Mouse (Mus musculus) urinary bladder, postnatal 36 days (tissue): ENCODE data around the gene Actr1a.

ENCODE experiments used
- DNase-seq, 2 experiments: peaks; one replicate each; pipeline ENCODE4 v3.0.0; 2022; ENCODE audit warnings: low spot score in 2 of 2, mixed read lengths in 1 of 2

Gene Actr1a

DNA sequence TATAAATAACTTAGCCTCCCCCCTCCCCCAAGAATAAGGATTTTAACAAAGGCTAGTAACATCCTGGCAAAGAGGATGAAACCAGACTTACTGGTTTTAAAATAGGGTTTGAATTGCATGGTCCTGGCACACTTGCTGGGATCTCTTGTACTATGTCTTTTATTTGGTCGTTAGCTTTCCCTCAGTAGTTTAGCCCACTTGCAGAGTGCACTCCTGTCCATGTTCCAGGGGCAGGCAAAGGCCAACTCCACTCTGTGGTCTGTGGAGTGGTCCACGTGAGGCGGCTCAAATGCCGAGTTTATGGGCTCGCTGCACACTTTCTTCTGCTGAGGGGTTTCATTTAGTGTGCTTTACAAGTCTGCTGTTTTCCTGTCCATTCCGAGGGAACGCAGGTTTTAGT is 4.3 kb upstream of the Actr1a start:
- DNase-seq, result no peak

- no peak for DNase-seq
These were observed 3.8 kb upstream of the Actr1a start for GRCm38 (mm10) chr19:46399372-46399771.

DNA sequence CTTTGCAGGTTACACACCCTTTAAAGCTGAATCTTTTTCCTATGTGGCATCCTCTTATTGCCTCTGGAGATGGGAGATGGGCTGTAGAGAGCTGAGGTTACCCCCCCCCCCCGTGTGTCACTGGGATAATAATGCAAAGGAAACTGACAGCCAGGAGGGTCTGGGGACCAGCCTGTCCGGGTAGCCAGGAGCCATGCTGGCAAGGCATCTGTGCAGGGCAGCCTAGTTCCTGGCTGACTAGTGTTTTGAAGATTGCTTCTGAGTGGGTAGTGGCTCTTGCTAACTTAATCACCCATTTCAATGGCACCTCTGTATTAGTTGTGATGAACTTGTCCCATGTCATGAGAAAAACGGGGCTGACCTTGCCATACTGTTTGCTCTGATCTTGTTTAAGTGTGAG is 2.9 kb upstream of the Actr1a start:
- DNase-seq, result no peak

GRCm38 (mm10) chr19:46397436-46398001 is 2.0 kb upstream of the Actr1a start:
- DNase-seq, result no peak

GRCm38 (mm10) chr19:46396686-46397435 is 1.3 kb upstream of the Actr1a start, which contains the start of gene Sufu:
Gene Sufu (plus strand): TSS chr19:46396896.
- DNase-seq, result peak; percentile 98

GRCm38 (mm10) chr19:46396109-46396508 is 561 bp upstream of the Actr1a start:
- DNase-seq, result no peak

DNA sequence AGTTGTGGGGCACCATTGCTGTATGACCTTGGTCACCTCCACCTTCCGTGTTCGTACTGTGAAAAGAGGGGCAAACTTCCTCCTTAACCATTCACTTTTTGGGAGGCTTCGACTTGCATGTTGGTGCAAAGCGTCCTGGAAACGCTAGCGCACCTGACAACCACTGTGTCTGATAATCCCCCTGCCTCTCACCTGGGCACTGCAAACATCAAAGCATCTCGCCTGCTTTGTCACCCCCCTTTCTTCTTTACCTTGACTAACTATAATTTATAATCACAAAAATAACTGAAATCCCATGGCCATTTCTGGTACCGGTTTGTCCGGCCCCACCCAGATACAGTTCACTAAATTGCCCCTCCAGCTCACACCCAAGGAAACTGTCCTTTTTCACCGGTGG is 838 bp downstream of the Actr1a start:
- DNase-seq, result no peak

- no peak for DNase-seq
These were observed 3.5 kb downstream of the Actr1a start for GRCm38 (mm10) chr19:46392018-46392417.

DNA sequence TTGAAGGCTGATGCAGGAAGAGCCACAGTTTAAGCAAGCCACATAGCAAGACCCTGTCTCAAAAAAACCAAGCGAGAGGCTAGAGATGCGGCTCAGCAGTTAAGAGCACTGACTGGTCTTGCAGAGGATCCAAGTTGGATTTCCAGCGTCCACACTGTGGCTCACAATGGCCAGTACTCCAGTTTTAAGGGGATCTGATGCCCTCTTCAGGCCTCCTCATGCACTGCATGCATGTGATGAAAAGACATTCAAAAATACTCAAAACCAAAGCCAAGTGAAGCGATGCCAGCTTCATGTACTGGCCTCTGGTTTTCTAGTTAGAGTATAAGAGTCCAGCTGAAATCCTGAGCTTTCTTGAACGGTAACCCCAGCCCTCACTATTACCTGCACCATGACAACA is 5.7 kb downstream of the Actr1a start:
- no peak for DNase-seq

GRCm38 (mm10) chr19:46382275-46382674 is 13.3 kb downstream of the Actr1a start:
- DNase-seq, result no peak

DNA sequence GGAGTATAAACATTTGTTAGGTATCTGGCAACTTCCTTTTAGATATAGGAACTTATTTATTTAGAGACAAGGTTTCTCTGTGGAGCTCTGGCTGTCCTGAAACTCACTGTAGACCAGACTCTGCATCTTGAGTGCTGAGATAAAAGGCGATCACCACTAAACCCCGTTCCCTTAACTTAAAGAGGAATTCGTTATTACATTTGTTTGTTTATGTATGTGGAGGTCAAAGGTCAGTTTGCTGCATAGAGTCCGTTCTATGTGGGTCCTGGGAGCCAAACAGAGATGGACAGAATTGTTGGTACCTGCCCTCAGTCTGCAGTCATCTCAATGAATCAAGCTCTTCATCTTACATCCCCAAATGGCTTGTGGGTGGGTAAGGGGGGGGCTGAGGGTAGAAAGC is 19.7 kb downstream of the Actr1a start:
- no peak for DNase-seq

- no peak for DNase-seq
These were observed 20.1 kb downstream of the Actr1a start for GRCm38 (mm10) chr19:46375489-46375888.

GRCm38 (mm10) chr19:46374477-46375088 is 21.0 kb downstream of the Actr1a start:
- DNase-seq, result no peak

GRCm38 (mm10) chr19:46369204-46369603 is 26.3 kb downstream of the Actr1a start:
- DNase-seq, result peak in 1 of 2 experiments; percentile 67

DNA sequence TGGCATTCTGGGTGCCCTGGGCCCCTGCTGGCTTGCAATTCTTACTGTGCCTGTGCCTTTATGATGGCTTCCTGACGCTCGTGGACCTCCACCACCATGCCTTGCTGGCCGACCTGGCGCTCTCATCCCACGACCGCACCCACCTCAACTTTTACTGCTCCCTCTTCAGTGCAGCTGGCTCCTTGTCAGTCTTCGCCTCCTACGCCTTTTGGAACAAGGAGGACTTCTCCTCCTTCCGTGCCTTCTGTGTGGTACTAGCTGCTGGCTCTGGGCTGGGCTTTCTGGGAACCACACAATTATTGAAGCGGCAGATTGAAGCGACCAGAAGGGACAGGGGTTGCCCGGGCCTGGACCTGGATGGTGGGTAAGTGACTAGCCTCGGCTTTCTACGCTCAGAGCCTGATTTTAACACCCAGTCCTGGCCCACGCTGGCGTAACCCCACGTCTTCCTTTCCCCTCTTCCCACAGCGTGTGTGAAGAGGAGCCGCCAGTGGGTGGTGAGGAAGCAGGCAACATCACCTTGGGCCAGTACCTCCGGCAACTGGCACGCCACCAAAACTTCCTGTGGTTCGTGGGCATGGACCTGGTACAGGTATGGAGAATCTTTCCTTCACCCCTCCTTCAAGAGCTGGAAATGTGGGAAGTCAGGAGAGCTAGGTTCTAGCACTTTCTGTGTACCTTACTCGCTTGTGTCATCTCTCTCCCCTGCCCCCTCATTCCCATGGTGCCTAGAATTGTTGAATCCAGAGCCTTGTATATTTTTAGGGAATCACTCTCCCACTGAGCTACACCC is 27.6 kb downstream of the Actr1a start:
- DNase-seq, result no peak

DNA sequence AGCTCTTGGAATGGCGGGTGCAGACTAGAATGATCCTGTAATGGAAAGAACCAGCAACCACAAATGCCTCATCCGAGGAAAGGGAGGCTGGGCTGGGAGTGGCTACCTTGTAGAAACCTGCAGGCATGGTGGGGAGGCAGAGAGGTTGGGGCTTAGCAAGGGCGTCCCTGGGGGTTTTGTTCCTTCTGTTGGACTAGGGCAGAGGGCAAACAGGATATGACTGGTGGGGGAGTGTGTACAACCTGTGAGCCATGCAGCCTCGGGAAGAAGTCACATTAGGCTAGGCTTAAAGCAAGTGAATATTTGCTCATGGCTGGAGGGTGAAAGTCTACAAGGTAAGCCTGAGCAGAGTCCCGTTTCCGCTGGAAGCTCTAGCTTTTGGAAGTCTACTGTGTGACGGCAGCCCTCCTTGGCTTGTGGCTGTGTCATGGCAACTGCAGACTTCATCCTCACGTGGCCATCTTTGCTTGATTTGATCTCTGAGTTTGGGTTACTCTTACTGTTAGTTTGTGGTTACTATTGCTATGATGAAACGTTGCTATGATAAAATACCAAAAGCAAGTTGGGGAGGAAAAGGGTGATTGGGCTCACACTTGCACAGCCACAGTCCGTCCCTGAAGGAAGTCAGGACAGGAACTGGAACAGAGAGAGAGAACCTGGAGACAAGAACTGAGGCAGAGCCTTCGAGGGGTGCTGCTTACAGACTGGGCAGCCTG is 32.1 kb downstream of the Actr1a start:
- DNase-seq, result no peak

GRCm38 (mm10) chr19:46362104-46362503 is 33.4 kb downstream of the Actr1a start:
- no peak for DNase-seq

DNA sequence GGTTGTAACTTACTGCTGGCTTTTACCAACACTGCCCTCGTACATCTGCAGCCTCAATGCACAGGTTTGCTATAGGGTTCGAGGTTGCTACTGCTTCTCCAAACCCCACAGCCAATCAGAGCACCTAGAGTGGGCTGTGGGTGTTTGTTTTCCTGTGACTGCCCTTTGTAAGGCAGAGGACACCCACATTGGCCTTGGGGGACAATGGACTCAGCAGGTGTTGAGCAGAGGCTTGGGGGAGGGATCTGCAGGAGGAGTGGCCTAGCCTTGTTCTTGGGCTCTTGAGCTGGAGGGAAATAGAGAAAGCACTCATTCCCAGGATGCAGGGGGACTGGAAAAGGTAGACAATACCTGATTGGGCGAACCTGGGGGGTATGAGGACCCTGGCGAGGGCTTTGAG is 37.2 kb downstream of the Actr1a start:
- no peak for DNase-seq

DNA sequence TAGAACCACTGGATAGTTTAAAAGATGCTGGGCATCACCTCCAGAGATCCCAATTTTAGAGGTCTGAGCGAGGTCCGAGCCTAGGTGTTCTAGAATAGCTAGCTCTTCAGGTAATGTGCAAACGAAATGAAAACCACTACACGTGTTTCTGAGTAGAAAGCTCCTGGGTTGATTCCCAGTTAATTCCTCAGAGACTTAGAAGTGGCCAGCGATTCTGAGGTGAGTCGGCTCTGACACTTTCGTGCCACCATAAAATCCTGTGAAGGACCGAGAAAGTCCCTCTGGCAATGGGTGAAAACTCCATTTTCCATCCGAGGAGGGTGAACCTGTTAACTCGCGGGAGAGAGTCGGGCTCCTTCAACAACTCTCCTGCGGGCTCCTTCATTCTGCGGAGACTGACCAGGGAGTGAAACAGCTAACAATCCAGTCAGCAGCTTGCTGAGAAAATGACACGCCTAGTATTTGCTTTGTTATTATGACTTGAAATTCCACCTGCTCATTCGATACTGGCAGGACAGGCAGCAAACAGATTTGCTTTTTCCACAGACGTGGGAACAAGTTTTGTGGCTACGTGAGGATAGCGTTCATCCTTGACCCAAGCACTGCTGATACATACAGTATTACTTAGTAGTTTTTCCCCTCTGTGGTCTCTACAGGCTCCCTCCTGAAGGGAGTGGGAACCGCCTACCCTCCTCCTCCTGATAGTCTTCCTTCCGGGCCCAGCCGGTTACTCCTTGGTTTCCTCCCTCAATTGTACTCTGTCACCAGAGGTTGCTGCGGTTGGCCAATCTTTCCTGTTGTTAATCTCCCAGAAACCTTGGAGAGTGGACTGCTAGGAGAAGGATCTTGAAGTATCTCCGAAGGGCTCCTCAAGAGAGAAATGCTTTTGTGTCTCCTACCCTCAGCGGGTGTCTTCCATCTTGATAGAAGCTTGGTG is 37.9 kb downstream of the Actr1a start:
- no peak for DNase-seq

DNA sequence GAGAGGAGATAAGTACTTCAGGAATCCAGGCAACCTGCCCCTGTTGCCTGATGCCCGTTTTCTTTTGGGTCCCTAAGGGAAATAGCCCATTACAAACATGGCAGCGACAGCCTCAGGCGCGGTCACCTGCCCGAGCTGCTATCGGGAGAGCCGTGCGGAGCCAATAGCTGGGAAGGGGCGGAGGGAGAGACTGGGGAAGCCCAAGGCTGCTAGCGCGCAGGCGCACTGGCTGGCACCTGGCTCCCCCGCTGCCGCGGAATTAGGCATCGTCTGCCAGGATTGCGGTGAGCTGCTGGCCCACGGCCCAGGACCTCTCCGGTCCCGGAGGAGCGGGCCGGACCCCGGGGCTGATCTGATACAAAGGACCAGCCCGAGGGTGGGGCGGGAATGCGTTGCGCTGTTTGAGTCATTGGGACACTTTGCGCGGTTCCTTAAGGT is 38.8 kb downstream of the Actr1a start:
- DNase-seq, result peak; percentile 65 to 82
